Mouse (Mus musculus): ENCODE data around the gene Gm28038.

Gm28038 gene

DNA sequence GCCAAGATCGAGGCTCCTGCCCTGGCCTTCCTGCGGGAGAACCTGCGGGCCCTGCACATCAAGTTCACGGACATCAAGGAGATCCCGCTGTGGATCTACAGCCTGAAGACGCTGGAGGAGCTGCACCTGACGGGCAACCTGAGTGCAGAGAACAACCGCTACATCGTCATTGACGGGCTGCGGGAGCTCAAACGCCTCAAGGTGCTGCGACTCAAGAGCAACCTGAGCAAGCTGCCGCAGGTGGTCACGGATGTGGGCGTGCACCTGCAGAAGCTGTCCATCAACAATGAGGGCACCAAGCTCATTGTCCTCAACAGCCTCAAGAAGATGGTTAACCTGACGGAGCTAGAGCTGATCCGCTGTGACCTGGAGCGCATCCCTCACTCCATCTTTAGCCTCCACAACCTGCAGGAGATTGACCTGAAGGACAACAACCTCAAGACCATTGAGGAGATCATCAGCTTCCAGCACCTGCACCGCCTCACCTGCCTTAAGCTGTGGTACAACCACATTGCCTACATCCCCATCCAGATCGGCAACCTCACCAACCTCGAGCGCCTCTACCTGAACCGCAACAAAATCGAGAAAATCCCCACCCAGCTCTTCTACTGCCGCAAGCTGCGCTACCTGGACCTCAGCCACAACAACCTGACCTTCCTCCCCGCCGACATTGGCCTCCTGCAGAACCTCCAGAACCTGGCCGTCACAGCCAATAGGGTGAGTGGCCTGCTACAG lies 24.1 kb upstream of the Gm28038 start:
- no peak for DNase-seq (ENCODE audit: extremely low spot score, low read depth, low spot score)

DNA sequence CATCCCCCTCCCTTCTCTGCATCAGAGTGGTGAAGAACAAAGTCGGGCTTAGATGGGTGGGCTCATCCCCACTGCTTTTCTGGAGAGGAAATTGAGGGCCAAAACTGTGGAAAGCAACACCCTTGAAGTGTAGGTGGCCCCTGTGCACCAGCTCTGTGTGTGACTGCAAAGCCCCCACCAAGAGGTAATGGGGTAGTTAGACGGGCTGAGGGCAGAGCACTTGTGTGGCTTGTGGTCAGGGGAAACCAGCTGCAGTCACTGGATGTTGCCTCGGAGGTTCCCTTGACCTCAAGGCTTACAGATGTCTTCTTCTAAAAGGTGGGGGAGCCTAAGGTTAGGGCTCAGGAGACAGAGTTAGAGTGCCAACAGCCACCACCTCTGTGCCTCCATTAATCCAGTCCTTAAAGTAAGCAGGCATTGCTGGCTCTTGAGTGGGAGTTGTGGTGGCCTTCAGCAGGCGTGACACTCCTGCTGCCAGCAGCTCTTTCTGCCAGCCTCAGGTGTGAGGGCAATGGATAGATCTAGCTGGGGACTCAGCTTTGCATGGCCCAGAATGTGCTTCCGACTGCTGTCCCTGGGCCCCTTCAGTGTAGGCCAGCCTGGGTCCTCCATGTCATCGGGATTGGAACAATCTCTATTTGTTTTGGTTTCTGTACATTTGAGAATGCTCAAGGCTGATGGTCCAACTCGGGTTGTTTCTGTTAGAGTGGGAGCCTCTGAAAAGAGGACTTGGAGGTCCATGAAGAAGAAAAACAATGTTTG lies 23.0 kb upstream of the Gm28038 start:
- no peak for DNase-seq (ENCODE audit: extremely low spot score, low read depth, low spot score)

DNA sequence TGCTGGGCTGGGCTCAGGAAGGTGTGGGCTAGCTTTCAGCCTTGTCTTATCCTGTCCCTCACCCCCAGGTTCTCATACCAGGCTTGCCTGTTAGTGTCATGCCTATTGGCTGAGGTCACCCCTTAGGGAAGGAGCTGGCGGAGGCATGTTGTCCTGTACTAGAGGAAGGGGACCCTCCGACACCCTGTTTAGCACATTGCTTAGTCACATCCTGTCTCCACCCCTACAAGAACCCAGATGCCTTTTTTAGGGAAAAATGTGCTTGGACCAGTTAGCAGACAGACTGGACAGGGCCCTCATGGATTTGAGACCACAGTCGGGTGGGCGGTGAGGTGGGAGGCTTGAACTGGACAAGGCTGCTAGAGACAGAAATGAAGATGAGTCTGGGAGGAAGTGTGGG lies 22.2 kb upstream of the Gm28038 start:
- DNase-seq (ENCODE audit: extremely low spot score, low read depth, low spot score), result no peak

DNA sequence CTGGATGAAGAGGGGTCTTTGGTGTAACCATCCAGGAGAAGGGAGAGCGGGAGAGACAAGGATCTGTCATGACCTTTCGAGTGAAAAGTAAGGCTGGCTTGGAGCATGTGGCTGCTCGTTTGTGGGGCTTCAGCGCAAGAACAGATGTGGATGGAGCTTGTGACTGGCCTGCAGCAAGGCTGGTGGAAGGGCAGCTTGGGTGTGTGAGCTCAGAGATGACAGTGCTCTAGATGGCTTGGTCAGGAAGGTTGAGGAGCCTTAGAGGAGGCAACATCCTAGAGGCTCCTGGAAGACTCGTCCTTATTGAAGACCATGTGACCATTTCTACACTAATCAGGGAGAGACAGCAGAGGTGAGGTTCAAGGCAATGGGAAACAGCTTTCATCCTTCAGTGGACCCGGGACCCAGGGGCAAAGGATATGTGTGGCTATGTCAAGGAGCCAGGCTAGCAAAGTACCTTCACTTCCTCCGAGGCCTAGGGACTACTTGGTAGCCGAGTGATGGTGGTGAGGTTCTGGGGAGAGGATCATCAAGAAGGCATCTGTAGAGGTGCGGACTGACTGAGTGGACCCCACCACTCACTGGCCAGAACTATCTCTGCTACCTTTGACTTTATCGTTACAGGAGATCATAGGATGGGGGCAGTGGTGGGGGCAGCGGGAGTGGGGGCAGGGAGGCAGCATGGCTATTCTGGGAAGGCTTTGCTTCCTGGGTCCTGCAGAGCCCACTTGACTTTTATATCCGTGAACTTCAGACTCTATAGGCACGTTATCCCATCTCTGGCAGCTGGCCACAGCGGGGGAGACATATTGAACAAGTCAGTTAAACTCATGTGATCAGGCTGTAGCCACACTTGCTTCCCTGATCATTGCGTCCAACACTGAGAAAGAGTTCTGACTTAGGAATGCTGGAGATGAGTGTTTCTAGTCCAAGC lies 21.4 kb upstream of the Gm28038 start:
- no peak for DNase-seq (ENCODE audit: extremely low spot score, low read depth, low spot score)

DNA sequence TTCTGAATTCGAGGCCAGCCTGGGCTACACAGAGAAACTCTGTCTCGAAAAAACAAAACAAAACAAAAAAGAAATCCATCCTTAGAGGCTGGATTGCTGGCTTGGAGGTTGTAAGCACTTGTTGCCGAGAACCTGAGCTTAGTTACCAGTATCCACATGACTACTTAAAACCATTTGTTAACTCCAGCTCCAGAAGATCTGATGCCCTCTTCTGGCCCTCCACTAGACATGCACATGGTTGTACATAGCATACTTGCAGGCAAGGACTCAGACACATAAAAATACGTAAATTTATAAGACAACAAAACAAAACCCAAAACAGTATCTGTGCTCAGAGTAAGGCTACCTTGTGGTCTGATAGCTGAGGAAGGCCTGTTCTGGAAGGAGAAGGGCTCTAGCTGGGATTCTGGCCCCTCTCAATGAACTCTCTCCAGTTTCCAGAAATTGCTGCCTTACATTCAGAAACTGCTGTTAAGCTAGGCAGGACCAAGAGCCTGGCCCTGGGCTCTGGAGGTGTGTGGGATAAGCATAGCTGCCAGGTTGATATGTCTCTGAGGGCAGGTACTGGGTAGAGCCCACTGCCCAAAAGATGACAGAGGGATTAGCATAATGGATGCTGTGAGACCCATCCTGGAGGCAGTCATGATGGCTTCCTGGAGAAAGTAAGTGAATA lies 19.6 kb upstream of the Gm28038 start:
- DNase-seq (ENCODE audit: extremely low spot score, low read depth, low spot score), result no peak

DNA sequence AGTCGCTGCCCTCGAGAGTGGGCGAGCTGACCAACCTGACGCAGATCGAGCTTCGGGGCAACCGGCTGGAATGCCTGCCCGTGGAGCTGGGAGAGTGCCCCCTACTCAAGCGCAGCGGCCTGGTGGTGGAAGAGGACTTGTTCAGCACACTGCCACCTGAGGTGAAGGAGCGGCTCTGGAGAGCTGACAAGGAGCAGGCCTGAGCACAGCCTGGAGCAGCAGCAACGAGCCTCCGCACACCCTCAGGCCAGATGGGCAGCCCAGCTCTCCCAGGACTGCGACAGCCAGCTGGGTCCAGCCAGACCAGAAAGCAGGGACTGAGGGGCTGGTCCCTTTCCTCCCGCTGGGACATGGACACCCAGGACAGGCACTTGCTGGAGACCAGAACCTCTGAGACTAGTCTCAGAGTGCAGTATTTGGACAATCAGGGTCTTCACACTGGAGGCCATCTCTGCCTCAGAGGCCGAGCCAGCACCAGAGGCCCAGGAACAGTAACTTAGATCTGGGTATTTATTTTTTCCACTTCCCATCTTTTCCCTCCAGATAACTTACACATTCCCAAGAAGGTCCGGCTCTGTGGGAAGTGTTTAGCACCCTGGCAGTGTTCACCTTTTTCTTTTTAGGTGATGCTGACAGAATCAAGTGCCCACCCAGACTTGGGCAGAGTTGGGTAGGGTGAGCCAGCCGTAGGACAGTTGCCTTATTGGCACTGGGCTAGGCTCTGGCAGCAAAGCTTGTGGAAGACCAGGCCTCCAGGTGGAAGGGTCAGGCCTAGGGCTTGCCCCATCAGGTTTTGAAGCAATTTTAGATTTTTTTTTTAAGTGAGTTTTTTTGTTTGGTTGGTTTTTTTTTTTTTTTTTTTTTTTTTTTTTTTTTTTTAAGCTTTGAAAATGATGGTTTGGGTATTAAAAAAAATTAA lies 18.7 kb upstream of the Gm28038 start:
- DNase-seq (ENCODE audit: extremely low spot score, low read depth, low spot score), result no peak

DNA sequence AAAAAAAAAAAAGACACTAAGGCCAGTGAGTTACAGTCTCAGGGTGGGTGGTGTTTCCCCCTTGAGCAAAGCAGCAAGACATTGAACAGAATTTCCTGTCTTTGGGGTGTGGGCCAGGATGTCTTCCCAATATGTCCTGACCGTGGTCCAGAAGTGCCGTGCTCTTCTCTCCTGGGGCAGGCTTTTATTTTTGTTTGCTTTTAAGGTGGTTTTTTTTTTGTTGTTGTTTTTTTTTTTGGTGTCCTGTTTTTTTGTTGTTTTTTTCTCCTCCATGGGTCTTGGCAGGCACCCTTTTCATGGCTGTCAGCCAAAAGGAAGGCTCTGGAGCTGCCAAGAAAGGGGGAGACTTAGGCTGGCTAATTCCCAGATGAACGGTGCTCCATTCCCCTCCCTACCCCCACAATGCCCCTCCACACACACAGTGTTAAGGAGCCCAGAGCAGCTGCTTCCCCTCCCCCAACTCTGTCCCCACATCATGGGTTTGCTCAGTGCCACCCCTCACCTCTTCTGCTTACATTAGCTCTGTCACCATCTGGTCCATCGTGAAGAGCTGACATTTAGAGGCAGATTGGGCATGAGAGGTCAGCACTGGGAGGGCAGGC lies 17.9 kb upstream of the Gm28038 start:
- DNase-seq (ENCODE audit: extremely low spot score, low read depth, low spot score), result no peak

DNA sequence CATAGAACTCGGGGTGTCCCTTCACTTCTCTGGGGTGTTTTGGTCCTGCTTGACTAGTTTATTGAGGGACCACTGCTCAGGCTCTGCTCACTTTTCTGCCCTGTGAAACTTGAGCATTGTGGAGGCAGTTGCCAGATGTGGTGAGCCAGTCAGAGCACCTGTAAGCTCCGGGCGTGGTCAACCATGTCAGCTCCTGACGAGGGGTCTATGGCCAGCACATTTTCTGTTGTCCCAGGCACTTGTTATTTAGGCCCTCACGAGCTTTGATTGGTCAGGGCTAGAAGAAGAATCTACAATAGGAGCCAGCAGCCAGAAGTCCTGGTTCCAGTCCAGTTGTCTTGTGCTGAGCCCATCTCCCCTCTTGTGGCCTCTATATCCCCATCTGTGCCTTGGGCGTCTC lies 17.0 kb upstream of the Gm28038 start:
- no peak for DNase-seq (ENCODE audit: extremely low spot score, low read depth, low spot score)

DNA sequence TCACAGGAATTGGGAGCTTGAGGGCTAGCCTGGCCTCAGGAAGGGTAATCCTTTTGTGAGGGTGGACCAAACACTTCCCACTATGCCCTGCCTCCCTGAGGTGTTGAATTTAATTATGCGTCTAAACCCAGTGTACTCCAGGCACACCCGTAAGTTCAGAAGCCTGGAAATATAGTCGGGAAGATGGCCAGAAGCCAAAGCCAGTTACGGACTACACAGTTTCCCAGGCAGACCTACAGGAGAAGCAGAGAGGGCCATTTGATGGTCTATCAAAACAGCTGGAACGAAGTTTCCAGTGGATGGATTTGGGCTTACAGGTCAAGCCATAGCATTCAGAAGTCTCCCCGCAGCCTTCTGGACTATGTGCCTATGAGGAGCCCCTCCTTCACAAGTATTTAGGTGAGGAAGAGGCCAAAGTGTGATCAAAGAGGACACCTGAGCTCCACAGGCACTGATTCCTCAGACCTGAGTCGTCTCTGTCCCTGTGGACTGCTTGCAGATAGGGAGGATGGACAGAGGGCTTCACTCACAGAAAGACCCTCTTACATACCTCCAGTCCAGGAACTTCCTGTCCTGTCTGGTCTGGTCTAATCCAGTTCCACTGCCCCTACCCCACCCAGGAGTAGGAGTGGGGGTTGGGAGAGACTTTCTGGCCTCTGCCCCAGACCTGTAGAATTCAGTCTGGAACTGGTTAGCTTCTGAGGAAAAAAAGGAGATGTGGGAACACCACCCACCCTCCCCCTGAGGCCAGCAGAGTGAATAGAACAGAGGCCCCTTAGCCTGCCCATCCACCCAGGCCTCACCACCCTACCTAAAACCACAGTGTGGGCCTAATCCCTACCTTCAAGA lies 15.9 kb upstream of the Gm28038 start:
- DNase-seq (ENCODE audit: extremely low spot score, low read depth, low spot score), result no peak

DNA sequence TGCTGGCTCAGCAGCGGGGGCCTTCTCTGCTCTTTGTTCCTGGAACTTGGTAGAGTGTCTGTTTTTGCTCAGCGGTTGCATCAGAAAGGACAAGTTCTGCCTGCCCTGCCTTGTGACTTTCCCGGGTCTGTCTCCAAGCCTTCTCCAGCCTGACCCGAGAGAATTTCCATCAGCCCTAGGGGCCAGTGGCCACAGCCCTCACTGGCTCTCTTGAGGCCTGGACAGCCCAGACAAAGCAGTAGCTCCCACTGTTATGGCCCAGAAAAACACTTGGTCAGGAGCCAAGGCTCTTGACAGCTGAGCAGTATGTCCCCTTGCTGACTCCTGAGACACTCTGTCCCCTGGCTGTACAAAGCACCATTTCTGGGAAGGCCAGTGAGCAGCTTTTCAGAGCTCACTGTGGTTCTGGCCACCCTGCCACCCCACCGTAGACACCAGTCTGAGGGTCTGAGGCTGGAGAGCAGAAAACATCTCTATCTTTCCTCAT lies 15.0 kb upstream of the Gm28038 start, which contains the start of gene Phyhd1:
Gene Phyhd1 (plus strand): TSS at position 437 of the 487 bp plus-strand sequence.
- DNase-seq (ENCODE audit: extremely low spot score, low read depth, low spot score), result no peak

DNA sequence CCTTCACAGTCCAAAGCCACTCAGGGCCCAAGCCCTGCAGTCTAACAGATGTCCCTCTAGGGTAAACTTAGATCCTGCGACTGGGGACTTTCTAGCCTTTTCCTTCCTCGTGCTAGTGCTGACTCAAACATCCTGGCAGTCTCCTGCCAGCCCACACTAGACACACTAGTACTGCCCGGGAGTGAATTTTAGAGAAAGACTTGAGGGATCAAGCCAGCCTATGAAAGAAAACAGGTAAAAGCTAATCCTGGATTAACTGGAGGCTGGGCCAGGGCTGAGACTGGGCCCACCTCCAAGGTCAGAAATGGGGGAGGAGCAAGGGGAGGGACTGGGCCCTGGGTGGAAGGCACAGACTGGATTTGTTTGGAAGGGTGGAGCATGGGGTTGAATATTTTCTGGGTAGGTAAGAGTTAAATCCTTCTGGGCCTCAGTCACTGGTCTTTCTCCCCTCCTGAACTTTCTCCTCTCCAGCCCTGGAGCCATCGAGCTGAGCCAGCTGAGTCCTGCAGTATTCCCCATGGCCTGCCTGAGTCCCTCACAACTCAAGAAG lies 14.4 kb upstream of the Gm28038 start:
- DNase-seq (ENCODE audit: extremely low spot score, low read depth, low spot score), result no peak

DNA sequence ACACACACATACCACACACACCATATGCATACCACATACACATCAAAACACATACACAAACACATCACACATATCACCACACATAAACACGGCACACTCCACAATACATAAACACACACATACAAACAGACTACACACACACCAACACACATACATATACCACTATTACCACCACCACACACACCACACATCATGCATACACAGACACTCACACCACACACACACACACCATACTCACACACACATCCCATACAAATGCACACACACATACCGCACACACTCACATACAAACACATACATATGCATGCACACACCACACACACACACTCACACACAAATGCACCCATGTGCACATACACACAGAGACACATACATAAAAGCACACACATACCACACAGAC lies 13.4 kb upstream of the Gm28038 start:
- DNase-seq (ENCODE audit: extremely low spot score, low read depth, low spot score), result no peak

DNA sequence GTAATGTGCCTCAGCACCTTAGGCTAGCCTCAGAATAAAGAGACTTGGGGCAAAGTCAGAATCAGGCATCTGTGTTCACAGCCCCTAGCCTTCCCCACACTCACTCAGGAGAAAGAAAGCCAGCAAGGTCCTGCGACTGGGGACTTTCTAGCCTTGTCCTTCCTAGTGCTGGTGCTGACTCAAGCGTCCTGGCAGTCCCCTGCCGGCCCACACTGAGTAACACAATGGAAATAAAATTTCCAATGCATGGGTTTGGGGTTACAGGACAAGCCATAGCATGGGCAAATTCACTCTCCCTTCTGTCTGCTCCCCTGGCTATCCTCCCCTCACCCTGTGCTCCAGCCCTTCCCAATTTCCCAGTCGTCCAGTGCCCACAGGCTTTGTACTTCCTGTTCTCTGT lies 12.5 kb upstream of the Gm28038 start:
- DNase-seq (ENCODE audit: extremely low spot score, low read depth, low spot score), result no peak

DNA sequence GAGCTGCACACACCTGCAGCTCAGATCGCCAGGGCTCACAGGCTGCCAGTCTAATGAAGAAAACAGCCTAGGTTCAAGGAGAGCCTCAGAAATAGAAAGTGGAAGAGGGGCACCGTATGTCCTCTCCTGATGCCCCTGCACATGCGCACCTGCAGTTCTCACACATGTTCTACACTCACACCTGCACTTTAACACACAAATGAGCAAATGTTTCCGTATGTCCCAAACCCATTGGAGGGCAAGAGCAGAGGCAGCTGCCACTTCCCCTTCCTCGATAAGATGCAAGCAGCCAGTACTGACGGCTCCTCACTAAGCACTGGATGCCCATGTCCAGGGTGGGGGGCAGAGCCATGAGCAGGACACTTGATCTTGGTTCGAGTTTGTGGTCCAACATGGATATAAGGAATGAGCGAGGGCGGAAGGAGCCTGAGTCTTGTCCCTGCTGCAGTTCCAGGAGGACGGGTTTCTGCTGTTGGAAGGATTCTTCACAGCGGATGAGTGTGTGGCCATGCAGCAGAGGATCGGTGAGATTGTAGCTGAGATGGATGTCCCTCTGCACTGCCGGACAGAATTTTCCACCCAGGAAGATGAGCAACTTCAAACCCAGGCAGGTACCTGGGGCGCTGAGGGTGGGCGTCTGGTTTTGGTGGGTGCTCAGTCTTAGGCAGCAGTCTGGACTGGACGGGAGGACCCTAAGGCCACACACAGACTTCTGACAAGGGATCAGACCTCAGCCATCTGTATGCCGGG lies 11.4 kb upstream of the Gm28038 start:
- DNase-seq (ENCODE audit: extremely low spot score, low read depth, low spot score), result no peak

DNA sequence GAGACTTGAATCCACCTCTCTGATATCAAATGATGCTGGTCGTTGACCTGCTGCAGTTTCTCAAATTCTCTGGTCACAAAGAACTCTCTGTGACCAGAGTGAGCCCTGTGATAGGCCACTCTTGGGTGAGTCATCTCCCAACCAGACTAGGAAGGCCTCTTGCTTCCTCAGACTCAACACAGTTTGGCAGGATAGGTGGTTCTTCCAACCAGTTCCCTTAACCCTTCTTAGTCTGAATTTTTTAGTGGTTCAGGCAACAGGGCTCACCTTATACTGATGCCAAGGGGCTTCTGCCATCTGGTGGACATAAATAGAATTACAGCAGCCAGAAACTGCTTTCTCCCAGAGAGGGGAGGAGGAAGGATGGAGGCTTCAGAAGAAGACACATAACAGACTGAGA lies 10.7 kb upstream of the Gm28038 start:
- DNase-seq (ENCODE audit: extremely low spot score, low read depth, low spot score), result no peak

DNA sequence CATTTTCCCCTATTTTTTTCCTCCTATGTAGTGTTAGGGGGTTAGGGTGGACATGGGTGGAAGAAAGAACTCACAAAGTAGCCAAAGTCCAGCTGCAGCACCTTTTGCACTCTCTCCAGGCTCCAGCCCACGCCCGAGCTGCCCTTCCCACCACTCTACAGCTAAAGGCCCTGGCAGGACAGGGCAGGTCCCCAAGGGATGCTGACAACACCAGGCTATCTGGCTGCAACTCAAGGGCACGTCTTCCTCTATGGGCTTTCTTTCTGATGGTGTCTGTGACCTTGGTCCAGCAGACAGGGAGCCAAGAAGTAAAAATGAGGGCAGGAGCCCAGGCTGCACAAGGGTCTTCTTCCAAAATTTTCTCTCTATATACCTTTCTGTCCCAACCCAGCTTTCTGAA lies 808 bp downstream of the Gm28038 start:
- DNase-seq (ENCODE audit: extremely low spot score, low read depth, low spot score), result no peak

DNA sequence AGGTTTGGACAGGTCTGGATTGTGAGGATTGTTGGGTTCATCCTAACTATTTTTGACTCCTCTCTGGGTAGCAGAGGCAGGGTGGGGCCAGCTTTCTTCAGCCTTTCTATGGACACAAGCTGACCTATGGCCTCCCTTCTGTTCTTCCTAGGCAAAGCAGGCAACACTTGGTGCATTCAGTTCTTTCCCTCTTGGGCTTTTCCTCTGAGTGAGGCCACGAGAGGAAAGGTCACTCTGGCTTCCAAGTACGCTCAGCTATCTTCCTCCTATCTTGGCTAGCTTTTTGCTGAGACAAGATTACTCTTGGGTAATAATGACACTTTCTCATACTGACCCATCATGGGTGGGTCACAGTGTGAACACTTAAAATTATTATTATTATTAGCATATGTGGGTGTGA lies 2.4 kb downstream of the Gm28038 start:
- DNase-seq (ENCODE audit: extremely low spot score, low read depth, low spot score), result no peak
